Mouse (Mus musculus) forebrain, embryonic 10.5 days (tissue): Measurements from ENCODE around the gene Tet1. TPM values are rescaled to one million over a fixed set of nuclear protein-coding genes. Genes with fewer than 3 reads are reported as not detected.

Source experiments
- DNase-seq: peaks from one replicate; pipeline ENCODE4 v3.0.0-alpha.2; 2017; ENCODE audit warnings: low spot score; ENCODE audit errors: extremely low spot score
- H3K27ac ChIP-seq: fragments of 300-500 bp; sonication (generic); 2 replicates; pipeline ENCODE4 v1.5.1; 2016; ENCODE audit warnings: mild to moderate bottlenecking
- H3K27me3 ChIP-seq: fragments of 300-500 bp; sonication (generic); 2 replicates; pipeline ENCODE4 v1.6.1; 2016; ENCODE audit warnings: mild to moderate bottlenecking; ENCODE audit not compliant: poor library complexity, severe bottlenecking
- H3K36me3 ChIP-seq: fragments of 300-500 bp; sonication (generic); replicated peaks from 2 replicates; pipeline ENCODE4 v1.6.1; 2016; ENCODE audit warnings: mild to moderate bottlenecking, moderate library complexity
- H3K4me1 ChIP-seq: fragments of 300-500 bp; sonication (generic); 2 replicates; pipeline ENCODE4 v1.6.1; 2016
- H3K4me3 ChIP-seq: fragments of 300-500 bp; sonication (generic); 2 replicates; pipeline ENCODE4 v1.5.1; 2016; ENCODE audit warnings: mild to moderate bottlenecking, moderate library complexity
- H3K9me3 ChIP-seq: fragments of 300-500 bp; sonication (generic); 2 replicates; pipeline ENCODE4 v1.6.1; 2016; ENCODE audit warnings: mild to moderate bottlenecking, moderate library complexity
- WGBS: fragments of 180-500 bp; shearing (Covaris S2); methylation state at CpG from one replicate; pipeline ENCODE4 v1.1.7; 2016; 5-methylcytosine and 5-hydroxymethylcytosine counted together
- polyA plus RNA-seq: library from polyadenylated mRNA; unstranded; fragments of >200 nt; fragmentation: Nextera tagmentation; extraction: Ambion mirVana; gene quantifications from 2 replicates; pipeline ENCODE4 v1.2.1, GENCODE M21; 2016

Gene Tet1
- polyA plus RNA-seq, 1 experiment from 2014 or later: 30.6 TPM

DNA sequence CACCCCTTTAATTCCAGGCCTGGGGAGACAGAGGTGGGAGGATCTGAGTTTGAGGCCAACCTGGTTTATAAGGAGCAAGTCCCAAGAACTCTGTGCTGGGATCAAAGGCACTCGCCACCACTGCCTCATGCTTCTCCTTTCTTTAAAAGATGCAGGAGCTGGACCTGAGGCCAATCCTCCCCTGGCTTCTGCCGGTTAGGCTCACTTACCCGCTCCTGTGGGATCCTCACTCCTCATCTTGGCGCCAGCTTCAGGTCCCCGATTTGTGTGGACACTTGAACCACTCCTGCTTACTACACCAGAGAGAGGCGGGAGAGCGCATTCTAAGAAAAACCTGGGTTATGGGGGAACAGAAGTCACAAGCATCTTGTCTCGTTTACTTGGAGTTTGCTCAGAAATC, 7.0 kb downstream of the Tet1 start:
- Histone ChIP-seq H3K36me3 (no peaks in the 10 kb centered on the region), H3K4me1 (no peaks in the 10 kb centered on the region), H3K9me3 (no peaks in the 10 kb centered on the region), H3K27me3 (no peaks in the 10 kb centered on the region), H3K4me3 (no peak overlapping the region), H3K27ac (no peak overlapping the region)
- DNase-seq: no peak
- 49% methylated on average over 8 of the region's 8 CpGs for WGBS

GRCm38 (mm10) chr10:62900144-62900543, 8.7 kb downstream of the Tet1 start:
- no peaks in the 10 kb centered on the region for H3K27me3 ChIP-seq
- no peak overlapping the region for H3K4me3 ChIP-seq
- 92% methylated on average over 4 of the region's 4 CpGs for WGBS
- DNase-seq: no peak
- no peak overlapping the region for H3K27ac ChIP-seq
- H3K4me1 ChIP-seq: no peaks in the 10 kb centered on the region
- H3K9me3 ChIP-seq: no peaks in the 10 kb centered on the region
- no peaks in the 10 kb centered on the region for H3K36me3 ChIP-seq

DNA sequence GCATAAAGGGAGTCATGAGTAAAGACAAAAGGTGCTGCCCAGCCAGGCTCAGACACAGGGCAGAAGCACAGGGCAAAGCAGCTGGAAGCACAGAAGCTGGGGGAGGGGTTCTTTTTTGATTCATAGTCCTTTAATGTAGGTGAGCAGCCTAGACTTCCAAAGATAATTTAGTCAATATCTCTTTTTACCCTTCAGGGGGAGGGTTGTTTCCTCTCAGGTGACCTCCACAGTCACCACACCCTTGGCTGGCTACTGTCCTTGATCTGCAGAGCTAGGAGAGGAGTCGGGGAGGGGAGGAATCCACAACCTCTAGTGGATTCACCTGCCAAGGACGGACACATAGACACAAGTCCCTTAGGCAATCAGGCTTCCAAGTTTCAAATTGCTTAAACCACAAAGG, 10.7 kb downstream of the Tet1 start:
- Histone ChIP-seq H3K4me1 (no peaks in the 10 kb centered on the region), H3K4me3 (no peak overlapping the region), H3K36me3 (no peaks in the 10 kb centered on the region), H3K27me3 (no peaks in the 10 kb centered on the region), H3K9me3 (no peaks in the 10 kb centered on the region), H3K27ac (no peak overlapping the region)
- DNase-seq: no peak
- WGBS: 87% methylated on average over 2 of the region's 2 CpGs

DNA sequence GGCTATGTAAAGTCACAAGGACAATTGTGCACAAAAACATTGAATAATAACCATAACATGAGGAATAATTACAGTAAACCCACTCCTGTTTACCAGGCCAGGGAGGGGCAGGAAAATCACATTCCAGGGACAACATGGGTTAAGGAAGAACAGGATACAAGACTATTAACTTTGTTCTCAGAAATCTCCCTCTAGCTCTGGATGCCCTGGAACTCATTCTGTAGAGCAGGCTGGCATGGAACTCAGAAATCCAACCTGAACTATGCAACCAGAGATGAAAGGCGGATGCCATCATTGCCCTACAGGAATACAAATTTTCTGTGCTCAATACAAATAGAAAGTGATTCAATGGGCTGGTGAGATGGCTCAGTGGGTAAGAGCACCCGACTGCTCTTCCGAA, 11.4 kb downstream of the Tet1 start:
- no peaks in the 10 kb centered on the region for H3K27me3 ChIP-seq
- H3K4me1 ChIP-seq: no peaks in the 10 kb centered on the region
- no peaks in the 10 kb centered on the region for H3K9me3 ChIP-seq
- no peak for DNase-seq
- no peak overlapping the region for H3K4me3 ChIP-seq
- no peak overlapping the region for H3K27ac ChIP-seq
- WGBS: 94% methylated on average over 3 of the region's 3 CpGs
- H3K36me3 ChIP-seq: no peaks in the 10 kb centered on the region

DNA sequence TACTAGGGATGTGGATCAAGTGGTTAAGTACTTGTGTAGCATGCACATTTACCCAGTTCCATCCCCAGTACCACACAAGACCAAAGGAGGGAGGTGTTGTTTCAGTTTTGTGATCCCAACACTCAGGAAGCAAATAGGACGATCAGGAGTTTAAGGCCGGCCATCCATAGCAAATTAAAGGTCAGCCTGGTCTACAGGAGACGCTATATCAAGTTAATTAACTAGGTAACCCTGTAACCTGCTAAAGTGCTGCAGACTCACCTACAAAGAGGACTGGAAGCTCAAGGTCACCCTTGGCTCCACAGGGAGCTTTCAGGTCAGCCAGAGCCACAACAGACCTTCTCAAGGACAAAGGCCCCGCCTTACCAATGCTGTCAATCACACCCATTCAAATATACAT, 12.0 kb downstream of the Tet1 start:
- no peaks in the 10 kb centered on the region for H3K27me3 ChIP-seq
- no peaks in the 10 kb centered on the region for H3K9me3 ChIP-seq
- no peaks in the 10 kb centered on the region for H3K4me1 ChIP-seq
- no peak overlapping the region for H3K4me3 ChIP-seq
- H3K36me3 ChIP-seq: no peaks in the 10 kb centered on the region
- H3K27ac ChIP-seq: no peak overlapping the region
- WGBS: 78% methylated on average over 4 of the region's 4 CpGs
- DNase-seq: no peak

- WGBS: 79% methylated on average over 4 of the region's 4 CpGs
- Histone ChIP-seq H3K27me3 (no peaks in the 10 kb centered on the region), H3K9me3 (no peaks in the 10 kb centered on the region), H3K4me3 (no peak overlapping the region), H3K27ac (no peak overlapping the region), H3K4me1 (no peaks in the 10 kb centered on the region), H3K36me3 (no peaks in the 10 kb centered on the region)
- no peak for DNase-seq
Measured at GRCm38 (mm10) chr10:62896035-62896434, 12.8 kb downstream of the Tet1 start.

- H3K4me3 ChIP-seq: no peak overlapping the region
- H3K27me3 ChIP-seq: no peaks in the 10 kb centered on the region
- WGBS: 85% methylated on average over 6 of the region's 6 CpGs
- no peak for DNase-seq
- H3K9me3 ChIP-seq: no peaks in the 10 kb centered on the region
- H3K36me3 ChIP-seq: no peaks in the 10 kb centered on the region
- H3K27ac ChIP-seq: no peak overlapping the region
- no peaks in the 10 kb centered on the region for H3K4me1 ChIP-seq
Measured at GRCm38 (mm10) chr10:62895386-62895785, 13.4 kb downstream of the Tet1 start.

GRCm38 (mm10) chr10:62894447-62894846, 14.3 kb downstream of the Tet1 start:
- no peaks in the 10 kb centered on the region for H3K9me3 ChIP-seq
- DNase-seq: no peak
- WGBS: 76% methylated on average over 3 of the region's 3 CpGs
- no peak overlapping the region for H3K4me3 ChIP-seq
- no peak overlapping the region for H3K27ac ChIP-seq
- H3K36me3 ChIP-seq: no peaks in the 10 kb centered on the region
- no peaks in the 10 kb centered on the region for H3K27me3 ChIP-seq
- H3K4me1 ChIP-seq: no peaks in the 10 kb centered on the region

DNA sequence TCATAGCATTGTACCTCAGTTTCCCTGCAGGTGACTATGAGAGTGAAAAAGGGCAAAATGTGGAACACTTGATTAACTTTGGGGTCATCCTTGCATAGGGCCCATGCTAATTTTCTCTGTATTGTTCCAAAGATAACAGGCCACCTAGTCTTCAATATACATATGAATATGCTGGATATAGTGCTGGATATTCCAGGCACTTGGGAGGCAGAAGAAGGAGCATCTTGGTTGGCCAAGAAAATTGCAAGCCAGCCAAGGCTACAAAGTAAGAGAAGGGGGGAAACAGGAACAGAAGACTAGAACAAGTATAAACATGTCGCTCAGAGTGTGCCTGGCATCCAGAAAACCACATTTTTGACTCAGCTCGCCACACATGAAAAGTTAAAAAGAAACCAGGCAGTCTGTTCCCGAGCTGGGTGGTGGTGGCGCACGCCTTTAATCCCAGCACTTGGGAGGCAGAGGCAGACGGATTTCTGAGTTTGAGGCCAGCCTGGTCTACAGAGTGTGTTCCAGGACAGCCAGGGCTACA, 15.4 kb downstream of the Tet1 start:
- Histone ChIP-seq H3K4me3 (no peak overlapping the region), H3K4me1 (no peaks in the 10 kb centered on the region), H3K9me3 (no peaks in the 10 kb centered on the region), H3K36me3 (no peaks in the 10 kb centered on the region), H3K27ac (no peak overlapping the region), H3K27me3 (0 out of 2 replicates have a peak, but pooled peaks cover under 1% of the 10 kb centered on the region)
- no peak for DNase-seq
- 76% methylated on average over 6 of the region's 6 CpGs for WGBS

DNA sequence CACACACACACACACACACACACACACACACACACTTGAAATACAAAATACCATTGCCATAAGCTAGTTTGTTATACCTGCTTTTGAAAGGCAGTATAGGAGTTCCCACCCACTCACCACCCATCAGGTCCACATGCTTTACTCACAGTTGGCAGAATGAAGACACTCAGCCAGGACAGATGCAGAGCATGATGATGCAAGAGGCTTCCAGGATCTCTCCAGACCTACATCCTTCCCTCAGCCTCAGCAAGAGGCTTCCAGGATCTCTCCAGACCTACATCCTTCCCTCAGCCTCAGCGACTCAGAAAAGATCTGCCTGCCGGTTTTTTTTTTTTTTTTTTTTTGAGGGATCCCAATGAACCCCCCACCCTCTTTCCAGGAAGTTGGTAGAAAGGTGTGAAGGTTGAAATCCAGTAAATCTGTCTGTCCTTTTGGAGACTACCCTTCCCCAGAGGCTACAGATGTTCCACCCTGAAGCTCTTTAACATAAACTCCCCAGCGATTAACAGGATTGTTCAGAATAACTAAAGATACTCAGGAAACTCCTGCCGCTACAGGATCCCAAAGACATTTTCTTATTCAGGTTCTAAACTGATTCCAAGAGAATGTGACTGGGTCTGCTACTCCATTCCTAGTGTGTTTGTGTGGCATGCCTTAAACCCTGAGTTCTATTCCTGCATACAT, 16.1 kb downstream of the Tet1 start:
- Histone ChIP-seq H3K4me1 (no peaks in the 10 kb centered on the region), H3K27me3 (peaks cover 8% of the 10 kb centered on the region), H3K36me3 (no peaks in the 10 kb centered on the region), H3K27ac (no peak overlapping the region), H3K9me3 (no peaks in the 10 kb centered on the region), H3K4me3 (no peak overlapping the region)
- WGBS: 28% methylated on average over 4 of the region's 4 CpGs
- DNase-seq: no peak

DNA sequence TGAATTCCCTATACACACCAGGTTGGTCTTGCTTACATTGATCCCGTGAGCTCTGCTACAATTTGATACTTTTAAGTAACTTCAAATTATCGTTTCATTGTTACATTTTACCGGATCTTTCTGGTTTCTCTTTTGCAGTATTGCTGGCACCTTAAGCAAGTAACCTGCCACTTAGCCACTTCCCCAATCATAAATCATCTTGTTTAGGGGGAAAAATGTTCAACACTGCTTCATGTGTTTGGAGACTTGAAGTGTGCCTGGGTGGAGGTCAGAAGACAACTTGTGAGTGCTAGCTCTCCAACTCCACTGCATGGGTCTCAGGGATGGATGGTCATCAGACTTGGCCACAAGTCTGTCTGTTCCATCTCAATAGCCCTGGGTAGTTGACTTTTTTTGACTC, 17.8 kb downstream of the Tet1 start:
- Histone ChIP-seq H3K9me3 (no peaks in the 10 kb centered on the region), H3K27me3 (peaks cover 8% of the 10 kb centered on the region), H3K27ac (no peak overlapping the region), H3K36me3 (no peaks in the 10 kb centered on the region), H3K4me1 (peaks cover 12% of the 10 kb centered on the region), H3K4me3 (no peak overlapping the region)
- 89% methylated on average over 3 of the region's 3 CpGs for WGBS
- no peak for DNase-seq

DNA sequence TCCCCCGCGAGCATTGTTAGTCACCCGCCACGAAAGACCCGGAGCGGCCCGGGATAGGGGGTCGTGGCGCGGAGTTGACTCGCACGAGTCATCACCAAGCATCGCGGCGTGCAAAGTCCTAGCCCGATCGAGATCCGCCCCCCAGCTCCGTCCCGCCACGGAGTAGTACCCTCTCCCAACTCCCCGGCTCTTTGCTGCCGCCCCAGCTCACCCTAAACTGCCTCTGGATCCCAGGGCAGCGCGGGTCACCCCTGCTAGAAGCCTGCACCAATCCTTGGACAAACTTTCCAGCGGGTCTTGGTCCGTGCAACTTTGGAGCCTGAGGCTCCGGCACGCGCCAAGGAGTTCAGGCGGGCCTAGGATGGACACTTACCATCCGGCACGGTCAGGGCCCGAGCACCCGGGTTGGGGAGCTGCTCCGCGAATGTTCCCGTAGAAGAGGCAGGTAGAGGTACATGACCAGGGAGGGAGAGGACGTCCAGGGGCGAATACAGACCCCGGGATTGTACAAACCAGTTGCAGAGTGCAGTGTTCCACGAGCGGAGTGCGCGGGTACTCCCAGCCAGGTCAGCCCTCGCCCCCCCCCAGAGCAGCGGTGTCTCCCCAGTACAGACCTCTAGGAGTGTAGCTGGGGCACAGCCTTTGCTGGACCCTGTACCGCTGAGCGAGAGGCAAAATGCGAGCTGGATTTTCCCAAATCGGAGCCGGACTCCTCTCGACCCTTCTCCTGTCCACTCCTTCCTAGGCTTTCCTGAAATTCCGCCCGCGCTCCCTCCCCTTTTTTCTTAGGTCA, 21.8 kb downstream of the Tet1 start:
- Histone ChIP-seq H3K27me3 (peaks cover 19% of the 10 kb centered on the region), H3K36me3 (no peaks in the 10 kb centered on the region), H3K4me3 (peak overlapping the region; percentile 85), H3K4me1 (peaks cover 37% of the 10 kb centered on the region), H3K9me3 (no peaks in the 10 kb centered on the region), H3K27ac (peak overlapping the region; percentile 90)
- under 1% methylated on average over 56 of the region's 56 CpGs for WGBS
- peak; percentile 89 for DNase-seq
